ENCODE assay signal across 29 mouse cellular contexts in genomic region chr2:129035381-129035780, GRCm38 (mm10). TPM values are rescaled to one million over a fixed set of nuclear protein-coding genes. Genes with fewer than 3 reads are reported as not detected.
A peak's percentile ranks its signal among the peaks of the same experiment; 100 is the strongest.
DNase-seq lines count a peak whose midpoint lies in the region; ATAC-seq and TF ChIP-seq lines count a peak whose summit lies in the region.
"Had no signal": no experiment of that assay in that cellular context is flagged by ENCODE, and none has a peak within 500 bp of the region (broad histone marks: within the 10 kb centered on the region; RNA-seq: fewer than 3 reads in every experiment).

No protein-coding gene starts in this region.

- TF ChIP-seq CTCF in lung, postnatal 0 days (IDR thresholded peaks at IDR 0.05): 0 out of 2 replicates have a peak, but pooled peaks have one; percentile 6

- H3K27me3 ChIP-seq in lung, postnatal 0 days (replicated peaks; ENCODE audit: insufficient read depth, low read length): no peaks in the 10 kb centered on the region
- H3K27me3 ChIP-seq in heart, embryonic 12.5 days (replicated peaks): peaks cover 38% of the 10 kb centered on the region

- no peak overlapping the region for H3K4me2 ChIP-seq in lung, postnatal 0 days (replicated peaks; ENCODE audit: low read depth, low read length)
- no peak overlapping the region for H3K4me2 ChIP-seq in heart, embryonic 12.5 days
- H3K4me2 ChIP-seq: embryonic facial prominence, embryonic 12.5 days; embryonic facial prominence, embryonic 15.5 days; forebrain, embryonic 13.5 days; hindbrain, embryonic 13.5 days; intestine, embryonic 15.5 days had no signal

- ATAC-seq in lung, postnatal 0 days: no peak
- ATAC-seq in cerebellum, adult (ENCODE audit: insufficient number of reproducible peaks, low FRiP score, low TSS enrichment): no peak
- ATAC-seq in heart, embryonic 12.5 days (ENCODE audit: insufficient number of reproducible peaks, low FRiP score): no peak
- ATAC-seq: forebrain, embryonic 13.5 days; forebrain, embryonic 16.5 days; hindbrain, embryonic 16.5 days; intestine, embryonic 15.5 days had no signal

- DNase-seq in lung, postnatal 0 days (ENCODE audit: low spot score): no peak
- DNase-seq in lung, postnatal 10 days: no peak
- DNase-seq in NIH3T3 (ENCODE audit: low read depth): peak; percentile 62
- DNase-seq in fibroblast of lung, adult 2 months (ENCODE audit: low read depth): peak; percentile 23
- DNase-seq in left cerebral cortex, adult 8-10 months (ENCODE audit: low spot score in 2 of 2): no peak
- DNase-seq: adrenal gland, adult 2 months; adrenal gland, postnatal 14 days; cerebellum, adult 18-20 months; cerebellum, adult 9-10 months; cerebellum, postnatal 14 days; gastrocnemius, postnatal 25 days; heart, adult 2 months; kidney, adult 11 months had no signal

- 56% methylated on average over 5 of the region's 5 CpGs for WGBS in lung, postnatal 0 days
- WGBS in heart, embryonic 12.5 days: 75% methylated on average over 5 of the region's 5 CpGs

- TF ChIP-seq EP300 in lung, postnatal 0 days (IDR thresholded peaks at IDR 0.05): no peak

- H3K4me3 ChIP-seq in lung, postnatal 0 days (ENCODE audit: low read depth, low read length): no peak overlapping the region
- H3K4me3 ChIP-seq in heart, embryonic 12.5 days: no peak overlapping the region
- H3K4me3 ChIP-seq: embryonic facial prominence, embryonic 12.5 days; embryonic facial prominence, embryonic 15.5 days; erythroblast, embryonic 14.5 days; forebrain, embryonic 10.5 days; forebrain, embryonic 13.5 days; heart, adult 2 months; heart, embryonic 10.5 days; hindbrain, embryonic 13.5 days; intestine, embryonic 15.5 days had no signal

- no peaks in the 10 kb centered on the region for H3K36me3 ChIP-seq in lung, postnatal 0 days (ENCODE audit: insufficient read depth, low read length)
- H3K36me3 ChIP-seq in heart, embryonic 12.5 days: no peaks in the 10 kb centered on the region
- H3K36me3 ChIP-seq: embryonic facial prominence, embryonic 12.5 days; embryonic facial prominence, embryonic 15.5 days; forebrain, embryonic 10.5 days; heart, embryonic 10.5 days; hindbrain, embryonic 13.5 days; intestine, embryonic 15.5 days had no signal

- no peak overlapping the region for H3K27ac ChIP-seq in lung, postnatal 0 days (ENCODE audit: low read length)
- no peak overlapping the region for H3K27ac ChIP-seq in heart, embryonic 12.5 days (ENCODE audit: poor library complexity, severe bottlenecking)
- H3K27ac ChIP-seq: embryonic facial prominence, embryonic 12.5 days; embryonic facial prominence, embryonic 15.5 days; forebrain, embryonic 10.5 days; forebrain, embryonic 13.5 days; heart, adult 2 months; heart, embryonic 10.5 days; hindbrain, embryonic 13.5 days; intestine, embryonic 15.5 days had no signal

- H3K9ac ChIP-seq in lung, postnatal 0 days (replicated peaks; ENCODE audit: low read depth): no peak overlapping the region
- H3K9ac ChIP-seq in heart, embryonic 12.5 days: no peak overlapping the region
- H3K9ac ChIP-seq: embryonic facial prominence, embryonic 12.5 days; embryonic facial prominence, embryonic 15.5 days; forebrain, embryonic 13.5 days; hindbrain, embryonic 13.5 days; intestine, embryonic 15.5 days had no signal

- H3K9me3 ChIP-seq in lung, postnatal 0 days (ENCODE audit: low read length): no peaks in the 10 kb centered on the region
- H3K9me3 ChIP-seq in heart, embryonic 12.5 days (replicated peaks): no peaks in the 10 kb centered on the region
- H3K9me3 ChIP-seq: embryonic facial prominence, embryonic 12.5 days; embryonic facial prominence, embryonic 15.5 days; forebrain, embryonic 10.5 days; forebrain, embryonic 13.5 days; heart, embryonic 10.5 days; hindbrain, embryonic 13.5 days; intestine, embryonic 15.5 days had no signal

- peaks cover 8% of the 10 kb centered on the region; the same call in 1 of the 2 replicates for H3K4me1 ChIP-seq in lung, postnatal 0 days (ENCODE audit: insufficient read depth, low read depth, low read length)
- peaks cover 15% of the 10 kb centered on the region for H3K4me1 ChIP-seq in heart, embryonic 12.5 days (replicated peaks)

RNA-seq across cellular contexts. Expression of gene Vinac1, which starts 12.6 kb away (rescaled TPM):
- 0.18 and 0.23 TPM in 2 replicates for polyA plus RNA-seq in lung, postnatal 0 days (2015; fragmentation: Nextera tagmentation; extraction: Ambion mirVana)
- total RNA-seq in left cerebral cortex, adult 8-10 months (2022): under 1 TPM; 0.21 to 0.36 (median 0.22) TPM
- 0.08 TPM in 1 of 2 replicates, not detected in the other for polyA plus RNA-seq in heart, embryonic 12.5 days (2016; fragmentation: Nextera tagmentation; extraction: Ambion mirVana)
- total RNA-seq: gastrocnemius, adult 8-10 months; gastrocnemius, postnatal 25 days; heart, adult 2 months; heart, postnatal 25 days; hematopoietic stem cell, adult 5-6 weeks had no signal
- polyA plus RNA-seq: embryonic facial prominence, embryonic 15.5 days; erythroblast, embryonic 14.5 days; heart, postnatal 0 days had no signal

RNA-seq across cellular contexts. Expression of gene Ttl, which starts 30.4 kb away (rescaled TPM):
- polyA plus RNA-seq in lung, postnatal 0 days (2015; fragmentation: Nextera tagmentation; extraction: Ambion mirVana): 10.0 and 11.6 TPM in 2 replicates
- total RNA-seq in left cerebral cortex, adult 8-10 months (2022): 10 to 100 TPM; 61.6 to 69.8 (median 63.3) TPM
- 7.9 and 8.3 TPM in 2 replicates for polyA plus RNA-seq in heart, embryonic 12.5 days (2016; fragmentation: Nextera tagmentation; extraction: Ambion mirVana)

Comparison
In these comparisons a context has a peak if more than half of its experiments do, and no peak if none do; other contexts are left out.
1. DNase-seq: peak in NIH3T3 (single experiment) and fibroblast of lung, adult 2 months (single experiment); none in lung, postnatal 0 days (single experiment), lung, postnatal 10 days (single experiment) and left cerebral cortex, adult 8-10 months (0 of 2).